Mouse (Mus musculus): Measurements from ENCODE around the gene Vmn1r208.
"Not testable (repeated sequence)": the region's sequence is repeated elsewhere in the genome, so short reads cannot be mapped to it uniquely, and the experiment has no call there.

The Vmn1r208 gene

DNA sequence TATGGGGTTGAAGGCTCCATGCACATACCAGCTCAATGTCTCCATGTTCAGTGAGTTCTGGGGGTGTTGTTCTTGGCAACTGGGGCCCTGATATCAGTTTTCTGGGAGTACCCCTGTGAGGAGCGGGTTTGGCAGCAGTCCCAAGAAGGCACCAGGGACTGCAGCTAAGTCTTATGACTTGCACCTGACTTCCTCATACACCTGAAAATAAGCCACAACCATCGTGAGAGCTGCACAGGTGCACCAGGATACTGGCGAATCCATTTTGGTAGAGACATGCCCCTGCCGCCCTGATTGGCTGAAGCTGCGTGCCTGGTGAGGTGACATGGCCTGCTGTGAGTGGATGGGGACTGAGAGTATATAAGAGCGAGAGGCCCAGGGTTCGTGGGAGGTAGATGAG, at the start of gene Vmn1r208:
Gene Vmn1r208, minus strand, starts transcription at position 101 of the 400 bp plus-strand sequence.
- not testable (repeated sequence) for DNase-seq

DNA sequence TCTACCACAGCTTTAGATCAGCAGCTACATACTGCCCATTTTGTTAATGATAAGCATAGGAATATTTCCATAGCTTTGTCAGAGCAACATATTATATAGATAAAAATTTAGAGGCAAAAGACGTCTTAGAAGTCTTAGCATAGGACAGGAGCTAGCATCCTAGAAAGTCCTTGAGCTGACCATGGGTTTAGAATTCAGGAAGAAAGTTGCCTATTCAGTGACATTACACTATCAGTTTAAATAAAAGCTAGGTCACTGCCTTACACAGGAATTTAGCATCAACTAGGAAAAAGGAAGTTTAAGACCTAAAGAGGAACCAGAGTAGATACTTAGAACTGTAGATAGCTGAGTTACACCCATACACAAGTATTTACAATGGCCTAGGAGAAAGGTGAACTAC, 44.4 kb upstream of the Vmn1r208 start:
- DNase-seq = not testable (repeated sequence)

DNA sequence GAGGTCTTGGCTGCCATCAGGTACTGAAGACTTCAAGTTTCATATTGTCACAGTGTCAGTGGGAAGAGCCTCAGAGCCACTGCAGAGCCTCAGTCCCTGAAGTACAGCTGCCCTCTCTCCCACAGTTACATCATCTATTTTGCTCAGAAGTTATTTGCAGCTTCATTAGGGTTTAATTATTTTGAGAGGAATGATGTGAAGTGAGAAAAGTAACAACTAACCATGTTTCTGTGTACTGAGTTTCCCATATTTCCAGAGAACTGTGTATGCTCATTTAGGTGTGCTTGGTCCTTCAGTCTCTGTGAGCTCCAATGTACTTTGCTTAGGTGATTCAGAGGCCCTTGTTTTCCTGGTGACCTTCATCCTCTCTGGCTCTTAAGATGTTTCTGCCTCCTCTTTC, 32.4 kb upstream of the Vmn1r208 start, which contains the start of gene Vmn1r209:
Gene Vmn1r209, minus strand, starts transcription at position 101 of the 400 bp plus-strand sequence.
- not testable (repeated sequence) for DNase-seq

DNA sequence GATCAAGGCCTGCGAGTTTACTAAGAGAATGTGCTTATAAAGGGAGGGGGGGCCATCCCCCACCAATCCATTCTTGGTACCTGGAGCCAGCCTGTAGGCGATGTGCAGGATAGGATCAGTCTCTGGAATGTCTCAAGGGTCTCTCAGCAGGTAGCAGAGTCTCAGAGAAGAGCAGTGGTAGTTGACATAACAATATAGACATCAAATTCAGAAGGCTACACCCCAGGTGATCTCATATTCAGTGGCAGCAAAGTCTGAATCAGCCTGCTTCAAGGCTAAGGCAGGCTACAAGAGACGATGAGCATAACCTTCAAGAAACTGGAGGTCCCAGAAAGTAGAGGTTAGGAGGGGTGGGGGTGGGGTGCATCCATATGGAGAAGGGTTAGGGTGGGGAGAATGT, 10.9 kb upstream of the Vmn1r208 start:
- not testable (repeated sequence) for DNase-seq

DNA sequence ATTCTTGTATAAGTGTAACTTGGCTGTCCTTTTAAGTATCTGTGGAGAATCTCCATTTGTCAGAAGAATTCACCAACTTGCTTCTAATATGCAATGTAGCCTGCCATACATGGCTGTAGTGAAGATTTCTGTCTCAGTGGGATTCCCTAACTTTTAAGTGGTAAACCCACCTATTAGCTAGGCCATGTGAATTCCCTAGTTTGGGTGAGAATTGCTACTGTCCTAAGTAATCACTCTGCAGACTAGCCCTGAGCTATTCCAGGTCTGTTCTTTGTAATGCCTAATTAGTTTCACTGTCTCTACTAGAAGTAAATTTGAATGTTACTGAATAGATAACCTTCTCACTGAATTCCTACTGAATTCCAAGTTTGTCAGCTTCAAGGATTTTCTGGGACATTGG, 7.0 kb upstream of the Vmn1r208 start:
- not testable (repeated sequence) for DNase-seq

DNA sequence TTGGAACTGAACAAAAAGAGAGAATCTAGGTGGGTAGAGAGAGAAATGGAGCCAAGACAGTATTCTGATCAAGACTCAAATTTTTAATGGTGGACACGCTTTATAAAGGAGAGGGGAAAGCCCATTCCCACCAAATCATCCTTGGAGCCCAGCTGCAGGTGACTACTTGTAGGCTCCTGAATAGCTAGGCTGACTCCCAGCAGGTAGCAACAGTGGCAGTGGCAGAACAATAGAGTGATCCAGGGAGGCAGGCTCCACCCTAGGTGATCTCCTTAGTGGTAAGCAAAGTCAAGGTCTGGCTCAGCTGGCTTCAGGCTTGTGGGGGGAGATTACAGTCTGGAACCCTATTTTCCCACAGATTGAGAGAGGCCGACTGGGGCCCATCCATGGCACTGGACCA, 5.6 kb downstream of the Vmn1r208 start:
- DNase-seq = not testable (repeated sequence)

DNA sequence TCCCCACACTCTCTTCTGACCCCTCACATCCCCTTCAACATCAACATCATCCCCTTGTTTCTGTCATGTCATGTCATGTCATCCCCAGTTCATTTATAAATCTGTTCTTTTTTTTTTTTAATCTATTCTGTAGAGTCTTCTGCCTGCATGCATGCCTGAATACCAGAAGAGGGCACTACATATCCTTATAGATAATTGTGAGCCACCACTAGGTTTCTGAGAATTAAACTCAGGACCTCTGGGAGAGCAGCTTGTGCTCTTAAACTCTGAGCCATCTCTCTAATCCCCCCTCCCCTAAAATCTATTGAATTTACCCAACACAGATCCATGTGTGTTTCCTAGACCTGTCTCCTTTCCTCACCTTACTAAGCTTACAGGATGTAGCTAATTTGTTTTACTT, 29.7 kb downstream of the Vmn1r208 start:
- DNase-seq = no peak

DNA sequence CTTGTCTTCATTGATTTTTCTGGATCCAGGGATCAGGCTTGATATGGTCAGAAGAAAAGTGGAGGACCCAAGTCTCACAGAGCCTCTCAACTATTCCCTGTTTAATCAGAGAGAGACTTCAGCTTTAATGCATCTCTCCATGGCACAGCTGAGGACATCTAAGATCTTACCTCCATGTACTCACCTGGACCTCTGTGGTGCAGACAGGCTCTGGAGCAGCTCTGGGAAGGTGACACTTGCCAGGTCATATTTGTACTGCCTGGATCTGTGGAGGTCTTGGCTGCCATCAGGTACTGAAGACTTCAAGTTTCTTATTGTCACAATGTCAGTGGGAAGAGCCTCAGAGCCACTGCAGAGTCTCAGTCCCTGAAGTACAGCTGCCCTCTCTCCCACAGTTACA, 47.7 kb downstream of the Vmn1r208 start, which contains the start of gene Vmn1r207-ps:
Gene Vmn1r207-ps, minus strand, starts transcription at position 101 of the 400 bp plus-strand sequence.
- DNase-seq = not testable (repeated sequence)
